Mouse (Mus musculus) liver, embryonic 18 days (tissue): ENCODE measurements around the gene Gpt2. TPM values are rescaled to one million over a fixed set of nuclear protein-coding genes. Genes with fewer than 3 reads are reported as not detected.

Experiments
- polyA plus RNA-seq: library from polyadenylated mRNA; depleted of rRNA; stranded (reverse); fragments of >200 nt; gene quantifications from 2 replicates; pipeline ENCODE4 v1.2.3, GENCODE M21; 2012; rRNA removed

Gpt2 gene
- 18.2 and 19.1 TPM in 2 replicates for polyA plus RNA-seq

GRCm38 (mm10) chr8:85492125-85492875 is at the start of gene Gpt2:
TSS of gene Gpt2 (plus strand) at chr8:85492576.

GRCm38 (mm10) chr8:85555181-85556145 is 63.1 kb downstream of the Gpt2 start, which contains the start of gene Dnaja2:
TSS of gene Dnaja2 (minus strand) at chr8:85555344.

Other genes with a start within 250 kb of the Gpt2 start
- gene Orc6, start 192.9 kb upstream of the Gpt2 start, polyA plus RNA-seq: 33.7 and 35.9 TPM in 2 replicates
- gene Vps35, start 192.8 kb upstream of the Gpt2 start, polyA plus RNA-seq: 27.4 and 28.6 TPM in 2 replicates
- 19.8 and 22.4 TPM in 2 replicates for gene Mylk3, start 106.2 kb upstream of the Gpt2 start, polyA plus RNA-seq
- gene 4921524J17Rik, start 59.7 kb upstream of the Gpt2 start, polyA plus RNA-seq: 7.2 and 8.5 TPM in 2 replicates
- 22.9 and 24.6 TPM in 2 replicates for gene Dnaja2, start 62.8 kb downstream of the Gpt2 start, polyA plus RNA-seq
- gene Neto2, start 208.3 kb downstream of the Gpt2 start, polyA plus RNA-seq: 0.31 TPM in 2 replicates